Mouse (Mus musculus): ENCODE measurements around the gene Herpud1.

DNA sequence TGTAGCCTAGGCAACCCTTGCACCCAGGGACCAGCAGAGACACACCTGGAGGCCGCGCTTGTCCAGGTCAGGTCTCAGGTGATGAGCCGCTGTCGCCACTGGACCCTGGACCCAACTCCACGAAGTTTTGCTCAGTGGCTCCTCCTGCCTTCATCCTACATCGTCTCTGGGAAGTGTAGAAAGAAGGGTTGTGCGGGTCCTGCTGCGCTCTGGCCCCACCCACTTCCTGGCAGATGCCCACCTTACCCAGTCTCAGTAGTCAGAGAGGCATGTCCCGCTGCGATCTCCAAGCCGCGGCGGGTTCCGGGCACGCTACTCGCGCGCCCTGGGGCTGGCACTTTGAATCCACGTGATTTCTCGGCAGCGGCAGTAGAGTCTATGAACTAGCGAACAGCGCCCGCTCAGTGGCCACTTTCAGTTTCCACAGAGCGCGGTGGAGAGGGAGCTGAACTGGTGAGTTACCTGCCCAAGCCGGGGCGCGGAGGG, 47.8 kb downstream of the Herpud1 start, which contains the start of gene Nlrc5:
- TF ChIP-seq CTCF (IDR thresholded peaks at IDR 0.05; ENCODE audit: extremely low read depth, insufficient read depth, low read length) (no peak), POLR2A (IDR thresholded peaks at IDR 0.05; ENCODE audit: extremely low read depth, insufficient read depth, low read length) (no peak)
